Mouse (Mus musculus) intestine, embryonic 15.5 days (tissue): Measurements from ENCODE around the gene Aagab. TPM values are rescaled to one million over a fixed set of nuclear protein-coding genes. Genes with fewer than 3 reads are reported as not detected.

Source experiments
- ATAC-seq: fragments of 200-750 bp; cut with Nextera tagmentation; 2 replicates; pipeline ENCODE4 v1.8.0; 2017; ENCODE audit warnings: moderate TSS enrichment, moderate library complexity
- H3K27ac ChIP-seq: fragments of 300-500 bp; sonication (generic); 2 replicates; pipeline ENCODE4 v1.5.1; 2015; ENCODE audit warnings: mild to moderate bottlenecking, inconsistent platforms
- H3K27me3 ChIP-seq: fragments of 300-500 bp; sonication (generic); replicated peaks from 2 replicates; pipeline ENCODE4 v1.6.1; 2015; ENCODE audit warnings: inconsistent platforms
- H3K36me3 ChIP-seq: fragments of 300-500 bp; sonication (generic); 2 replicates; pipeline ENCODE4 v1.6.1; 2015; ENCODE audit warnings: inconsistent platforms
- H3K4me1 ChIP-seq: fragments of 300-500 bp; sonication (generic); replicated peaks from 2 replicates; pipeline ENCODE4 v1.6.1; 2015; ENCODE audit warnings: inconsistent platforms
- H3K4me2 ChIP-seq: fragments of 300-500 bp; sonication (generic); replicated peaks from 2 replicates; pipeline ENCODE4 v1.6.1; 2015; ENCODE audit warnings: mild to moderate bottlenecking, inconsistent platforms
- H3K4me3 ChIP-seq: fragments of 300-500 bp; sonication (generic); replicated peaks from 2 replicates; pipeline ENCODE4 v1.5.1; 2015; ENCODE audit warnings: inconsistent platforms
- H3K9ac ChIP-seq: fragments of 300-500 bp; sonication (generic); 2 replicates; pipeline ENCODE4 v1.6.1; 2015; ENCODE audit warnings: inconsistent platforms
- H3K9me3 ChIP-seq: fragments of 300-500 bp; sonication (generic); 2 replicates; pipeline ENCODE4 v1.6.1; 2016; ENCODE audit warnings: inconsistent platforms
- WGBS: fragments of 180-500 bp; shearing (Covaris S2); methylation state at CpG from one replicate; pipeline ENCODE4 v1.1.7; 2015; 5-methylcytosine and 5-hydroxymethylcytosine counted together
- polyA plus RNA-seq: library from polyadenylated mRNA; unstranded; fragments of >200 nt; fragmentation: Nextera tagmentation; extraction: Ambion mirVana; gene quantifications from 2 replicates; pipeline ENCODE4 v1.2.1, GENCODE M21; 2015

Aagab gene
- polyA plus RNA-seq, 1 experiment from 2014 or later = 28.2 TPM

GRCm38 (mm10) chr9:63667373-63667724 lies 64.9 kb downstream of the Aagab start:
- Histone ChIP-seq H3K27me3 (no peaks in the 10 kb centered on the region), H3K4me1 (peaks cover 65% of the 10 kb centered on the region), H3K9ac (no peak overlapping the region), H3K4me2 (no peak overlapping the region), H3K36me3 (peaks cover 13% of the 10 kb centered on the region; the same call in 1 of the 2 replicates), H3K9me3 (no peaks in the 10 kb centered on the region), H3K27ac (no peak overlapping the region), H3K4me3 (no peak overlapping the region)
- WGBS = 76% methylated on average over 8 of the region's 8 CpGs
- no peak for ATAC-seq

GRCm38 (mm10) chr9:63668621-63669020 lies 66.2 kb downstream of the Aagab start:
- peaks cover 66% of the 10 kb centered on the region for H3K4me1 ChIP-seq

GRCm38 (mm10) chr9:63669816-63670215 lies 67.4 kb downstream of the Aagab start:
- H3K9ac ChIP-seq = no peak overlapping the region
- H3K27me3 ChIP-seq = no peaks in the 10 kb centered on the region
- no peak for ATAC-seq
- peaks cover 7% of the 10 kb centered on the region; the same call in 1 of the 2 replicates for H3K36me3 ChIP-seq
- no peak overlapping the region for H3K4me3 ChIP-seq
- peaks cover 58% of the 10 kb centered on the region for H3K4me1 ChIP-seq
- H3K27ac ChIP-seq = no peak overlapping the region
- no peaks in the 10 kb centered on the region for H3K9me3 ChIP-seq
- 93% methylated on average over 7 of the region's 7 CpGs for WGBS
- H3K4me2 ChIP-seq = no peak overlapping the region

More at GRCm38 (mm10) chr9:63668621-63669020, 66.2 kb downstream of the Aagab start:
- H3K9me3 ChIP-seq = no peaks in the 10 kb centered on the region
- H3K9ac ChIP-seq = no peak overlapping the region; the same call in 1 of the 2 replicates
- peaks cover 9% of the 10 kb centered on the region; the same call in 1 of the 2 replicates for H3K36me3 ChIP-seq
- peak; percentile 78 for ATAC-seq
- 76% methylated on average over 1 of the region's 1 CpGs for WGBS
- H3K27me3 ChIP-seq = no peaks in the 10 kb centered on the region
- peak overlapping the region; percentile 21; the same call in 1 of the 2 replicates for H3K4me2 ChIP-seq
- H3K27ac ChIP-seq = peak overlapping the region; percentile 52
- H3K4me3 ChIP-seq = no peak overlapping the region

- no peak overlapping the region for H3K4me3 ChIP-seq
- no peaks in the 10 kb centered on the region for H3K27me3 ChIP-seq
- no peak for ATAC-seq
- WGBS = 55% methylated on average over 8 of the region's 8 CpGs
- no peak overlapping the region for H3K4me2 ChIP-seq
- H3K36me3 ChIP-seq = no peaks in the 10 kb centered on the region; the same call in 1 of the 2 replicates
- peaks cover 36% of the 10 kb centered on the region for H3K4me1 ChIP-seq
- H3K9me3 ChIP-seq = no peaks in the 10 kb centered on the region
- no peak overlapping the region for H3K9ac ChIP-seq
- H3K27ac ChIP-seq = no peak overlapping the region
Observed at GRCm38 (mm10) chr9:63672797-63673493, 70.5 kb downstream of the Aagab start.

GRCm38 (mm10) chr9:63673494-63673805 lies 71.0 kb downstream of the Aagab start:
- H3K9ac ChIP-seq = no peak overlapping the region
- H3K4me3 ChIP-seq = no peak overlapping the region
- H3K9me3 ChIP-seq = no peaks in the 10 kb centered on the region
- H3K4me2 ChIP-seq = no peak overlapping the region
- H3K4me1 ChIP-seq = peaks cover 35% of the 10 kb centered on the region
- no peaks in the 10 kb centered on the region for H3K27me3 ChIP-seq
- no peak overlapping the region for H3K27ac ChIP-seq
- no peaks in the 10 kb centered on the region; the same call in 1 of the 2 replicates for H3K36me3 ChIP-seq
- 79% methylated on average over 3 of the region's 3 CpGs for WGBS
- no peak for ATAC-seq

- Histone ChIP-seq H3K4me3 (no peak overlapping the region), H3K27me3 (no peaks in the 10 kb centered on the region), H3K4me1 (peaks cover 29% of the 10 kb centered on the region), H3K9me3 (no peaks in the 10 kb centered on the region), H3K9ac (no peak overlapping the region), H3K4me2 (no peak overlapping the region), H3K36me3 (no peaks in the 10 kb centered on the region; the same call in 1 of the 2 replicates), H3K27ac (no peak overlapping the region)
- peak; percentile 72 for ATAC-seq
- 62% methylated on average over 10 of the region's 10 CpGs for whole genome bisulfite sequencing
Observed at GRCm38 (mm10) chr9:63674613-63675012, 72.2 kb downstream of the Aagab start.

- Histone ChIP-seq H3K27me3 (no peaks in the 10 kb centered on the region), H3K4me1 (peaks cover 28% of the 10 kb centered on the region), H3K9ac (no peak overlapping the region), H3K9me3 (no peaks in the 10 kb centered on the region), H3K36me3 (no peaks in the 10 kb centered on the region), H3K4me3 (no peak overlapping the region), H3K27ac (no peak overlapping the region), H3K4me2 (no peak overlapping the region)
- no peak for ATAC-seq
- 55% methylated on average over 3 of the region's 3 CpGs for WGBS
Observed at GRCm38 (mm10) chr9:63677621-63678020, 75.2 kb downstream of the Aagab start.

GRCm38 (mm10) chr9:63678076-63678475 lies 75.6 kb downstream of the Aagab start:
- Histone ChIP-seq H3K4me2 (no peak overlapping the region), H3K9me3 (no peaks in the 10 kb centered on the region), H3K4me1 (peaks cover 26% of the 10 kb centered on the region), H3K4me3 (no peak overlapping the region), H3K9ac (no peak overlapping the region), H3K27me3 (no peaks in the 10 kb centered on the region), H3K36me3 (no peaks in the 10 kb centered on the region), H3K27ac (no peak overlapping the region)
- WGBS = 84% methylated on average over 1 of the region's 1 CpGs
- ATAC-seq = peak; percentile 55; the same call in 1 of the 2 replicates

- H3K27ac ChIP-seq = no peak overlapping the region
Observed at GRCm38 (mm10) chr9:63682301-63682700, 79.8 kb downstream of the Aagab start.

GRCm38 (mm10) chr9:63682943-63683342 lies 80.5 kb downstream of the Aagab start:
- H3K4me2 ChIP-seq = no peak overlapping the region
- H3K4me3 ChIP-seq = no peak overlapping the region
- peaks cover 15% of the 10 kb centered on the region for H3K4me1 ChIP-seq
- no peaks in the 10 kb centered on the region for H3K9me3 ChIP-seq
- H3K36me3 ChIP-seq = no peaks in the 10 kb centered on the region
- 86% methylated on average over 2 of the region's 2 CpGs for WGBS
- no peak for ATAC-seq
- H3K27me3 ChIP-seq = no peaks in the 10 kb centered on the region
- H3K27ac ChIP-seq = no peak overlapping the region
- H3K9ac ChIP-seq = no peak overlapping the region

More at GRCm38 (mm10) chr9:63682301-63682700, 79.8 kb downstream of the Aagab start:
- Histone ChIP-seq H3K4me3 (no peak overlapping the region), H3K4me1 (peaks cover 19% of the 10 kb centered on the region), H3K9me3 (no peaks in the 10 kb centered on the region), H3K9ac (no peak overlapping the region), H3K4me2 (no peak overlapping the region), H3K27me3 (no peaks in the 10 kb centered on the region), H3K36me3 (no peaks in the 10 kb centered on the region)
- 0 out of 2 replicates have a peak, but pooled peaks have one; percentile 32 for ATAC-seq
- 60% methylated on average over 9 of the region's 9 CpGs for WGBS

GRCm38 (mm10) chr9:63684277-63684676 lies 81.8 kb downstream of the Aagab start:
- Histone ChIP-seq H3K27me3 (no peaks in the 10 kb centered on the region), H3K4me3 (no peak overlapping the region), H3K36me3 (no peaks in the 10 kb centered on the region), H3K4me2 (no peak overlapping the region), H3K9me3 (no peaks in the 10 kb centered on the region), H3K4me1 (peaks cover 7% of the 10 kb centered on the region), H3K9ac (no peak overlapping the region), H3K27ac (no peak overlapping the region)
- ATAC-seq = peak; percentile 55; the same call in 1 of the 2 replicates
- 93% methylated on average over 6 of the region's 6 CpGs for WGBS

GRCm38 (mm10) chr9:63685352-63685751 lies 82.9 kb downstream of the Aagab start:
- peaks cover 7% of the 10 kb centered on the region for H3K4me1 ChIP-seq
- ATAC-seq = no peak
- H3K4me3 ChIP-seq = no peak overlapping the region
- no peak overlapping the region for H3K27ac ChIP-seq
- no peaks in the 10 kb centered on the region for H3K27me3 ChIP-seq
- H3K9ac ChIP-seq = no peak overlapping the region
- WGBS = 90% methylated on average over 5 of the region's 5 CpGs
- H3K9me3 ChIP-seq = no peaks in the 10 kb centered on the region
- H3K36me3 ChIP-seq = no peaks in the 10 kb centered on the region
- H3K4me2 ChIP-seq = no peak overlapping the region
